Mouse (Mus musculus) MEL (cell line): ENCODE measurements around the gene Me3.

Experiments
- BHLHE40 ChIP-seq: IDR thresholded peaks from 2 replicates; pipeline ENCODE4 v1.6.1; 2012; ENCODE audit warnings: low read depth, mild to moderate bottlenecking, inconsistent platforms, low read length, improper control_type of control experiment, borderline replicate concordance
- CTCF ChIP-seq, 3 experiments: IDR thresholded peaks in 2 of 3; conservative IDR thresholded peaks in 1 of 3; 2 replicates each; pipeline ENCODE4 v1.5.1; 2011 to 2012; ENCODE audit warnings: low read length in 3 of 3, low read depth in 2 of 3, mild to moderate bottlenecking in 2 of 3, improper control_type of control experiment in 1 of 3, inconsistent platforms in 1 of 3, mixed read lengths in 1 of 3, moderate library complexity in 1 of 3; ENCODE audit not compliant: control insufficient read depth in 1 of 3, insufficient read depth in 1 of 3, poor library complexity in 1 of 3, severe bottlenecking in 1 of 3
- EP300 ChIP-seq, 2 experiments: IDR thresholded peaks; 2 replicates each; pipeline ENCODE4 v1.6.1; 2011; ENCODE audit warnings: improper control_type of control experiment in 2 of 2, low read length in 2 of 2, low read depth in 1 of 2, mild to moderate bottlenecking in 1 of 2
- ETS1 ChIP-seq: IDR thresholded peaks from 2 replicates; pipeline ENCODE4 v1.6.1; 2012; ENCODE audit warnings: low read depth, mild to moderate bottlenecking, inconsistent platforms, low read length, improper control_type of control experiment, moderate library complexity
- HCFC1 ChIP-seq: IDR thresholded peaks from 2 replicates; pipeline ENCODE4 v1.6.1; 2012; ENCODE audit warnings: low read depth, mild to moderate bottlenecking, inconsistent platforms, low read length, improper control_type of control experiment, moderate library complexity
- JUND ChIP-seq: IDR thresholded peaks from 2 replicates; pipeline ENCODE4 v1.6.1; 2011; ENCODE audit warnings: low read depth, mild to moderate bottlenecking, improper control_type of control experiment, low read length
- NRF1 ChIP-seq: IDR thresholded peaks from 2 replicates; pipeline ENCODE4 v1.6.1; 2014; ENCODE audit warnings: low read depth, mild to moderate bottlenecking, inconsistent platforms, low read length, improper control_type of control experiment, moderate library complexity; ENCODE audit not compliant: poor library complexity, insufficient read depth, severe bottlenecking
- POLR2A ChIP-seq, 2 experiments: IDR thresholded peaks; 2 replicates each; pipeline ENCODE4 v1.6.1; 2011 to 2012; ENCODE audit warnings: low read length in 2 of 2, mild to moderate bottlenecking in 2 of 2, control low read depth in 1 of 2, improper control_type of control experiment in 1 of 2, low read depth in 1 of 2, moderate library complexity in 1 of 2; ENCODE audit not compliant: control insufficient read depth in 1 of 2, insufficient read depth in 1 of 2, poor library complexity in 1 of 2
- RCOR1 ChIP-seq: IDR thresholded peaks from 2 replicates; pipeline ENCODE4 v1.6.1; 2012; ENCODE audit warnings: low read depth, mild to moderate bottlenecking, inconsistent platforms, low read length, improper control_type of control experiment
- USF1 ChIP-seq: IDR thresholded peaks from 2 replicates; pipeline ENCODE4 v1.6.1; 2014; ENCODE audit warnings: low read depth, mild to moderate bottlenecking, inconsistent platforms, low read length, improper control_type of control experiment, moderate library complexity

DNA sequence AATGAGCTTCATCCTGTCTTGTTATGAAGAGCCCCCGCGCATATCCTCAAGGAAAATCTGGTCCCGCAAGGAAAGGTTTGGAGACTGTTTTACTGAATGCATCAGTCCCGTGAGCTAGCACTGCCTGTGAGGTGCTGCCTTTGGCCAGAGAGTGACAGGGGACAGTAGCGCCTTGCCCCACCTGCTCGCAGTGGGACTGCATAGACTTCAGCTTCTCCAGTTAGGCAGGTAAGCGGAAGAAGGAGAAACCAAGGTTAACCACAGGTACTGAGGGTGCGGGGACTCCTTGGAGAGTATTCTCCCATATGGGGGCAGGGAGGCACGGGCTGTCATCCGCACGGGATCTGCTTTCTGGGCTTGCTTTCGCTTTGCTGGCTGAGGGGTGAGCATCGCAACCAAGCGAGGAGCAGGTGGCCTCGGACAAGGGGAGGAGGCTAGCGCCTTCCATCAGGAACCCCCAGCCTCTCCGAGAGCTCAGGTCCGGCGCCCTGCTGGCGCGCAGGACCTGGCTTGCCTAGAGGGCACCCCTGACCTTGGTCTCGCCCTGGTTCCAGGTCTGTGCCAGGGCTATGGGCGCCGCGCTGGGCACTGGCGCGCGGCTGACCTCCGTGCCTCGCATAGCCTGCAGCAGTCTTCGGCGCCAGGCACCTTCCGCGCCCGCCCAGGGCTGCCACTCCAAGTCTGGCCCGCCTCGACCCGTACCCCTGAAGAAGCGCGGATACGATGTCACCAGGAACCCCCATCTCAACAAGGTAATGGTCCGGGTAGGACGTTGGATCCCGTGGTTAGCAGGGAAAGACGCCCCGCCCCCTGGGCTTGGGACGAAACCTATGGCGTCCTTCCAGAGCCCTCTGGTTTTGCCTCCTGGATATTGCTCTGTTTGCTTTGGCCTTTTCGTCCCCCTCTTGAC is at the start of gene Me3:
- TF ChIP-seq CTCF (IDR thresholded peaks at IDR 0.05 in 2 of 3, conservative IDR thresholded peaks at IDR 0.05 in 1 of 3; ENCODE audit: control insufficient read depth in 1 of 3, insufficient read depth in 1 of 3, low read depth in 2 of 3, low read length in 3 of 3, poor library complexity in 1 of 3, severe bottlenecking in 1 of 3) (no peak), POLR2A (IDR thresholded peaks at IDR 0.05; ENCODE audit: control insufficient read depth in 1 of 2, insufficient read depth in 1 of 2, low read depth in 1 of 2, low read length in 2 of 2, poor library complexity in 1 of 2) (no peak), NRF1 (no peak), HCFC1 (no peak), BHLHE40 (no peak), ETS1 (no peak), USF1 (no peak), RCOR1 (no peak), EP300 (IDR thresholded peaks at IDR 0.05; ENCODE audit: low read depth in 1 of 2, low read length in 2 of 2) (no peak), JUND (no peak)
